Comparison of ENCODE assay signal across 8 mouse cellular contexts in the genomic region with DNA sequence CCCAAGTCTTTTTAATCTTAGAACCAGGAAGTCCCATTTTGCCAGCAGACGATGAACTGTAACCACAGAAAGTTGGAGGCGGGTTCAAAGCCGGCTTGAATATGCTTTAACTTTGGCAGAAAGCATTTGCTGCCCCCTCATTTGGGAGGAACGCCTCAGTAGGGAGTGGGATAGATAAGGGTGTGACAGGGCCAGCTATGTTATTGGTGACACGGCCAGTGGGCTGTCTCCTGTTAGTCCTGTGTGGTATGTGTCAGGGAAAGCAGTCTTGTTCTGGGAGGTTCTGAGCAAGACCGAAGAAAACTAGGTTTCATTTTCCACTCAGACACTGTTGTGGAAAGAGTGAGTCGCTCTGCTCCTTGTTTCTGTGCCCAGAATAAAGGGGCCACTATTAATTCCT.
A peak's percentile ranks its signal among the peaks of the same experiment; 100 is the strongest.
DNase-seq lines count a peak whose midpoint lies in the region; ATAC-seq and TF ChIP-seq lines count a peak whose summit lies in the region.
"Had no signal": no experiment of that assay in that cellular context is flagged by ENCODE, and none has a peak within 500 bp of the region (broad histone marks: within the 10 kb centered on the region; RNA-seq: fewer than 3 reads in every experiment).

No protein-coding gene starts in this region.

- peak overlapping the region; percentile 3; the same call in 1 of the 2 replicates for H3K27ac ChIP-seq in embryonic facial prominence, embryonic 14.5 days (replicated peaks; ENCODE audit: low read depth, low read length)
- H3K27ac ChIP-seq in stomach, postnatal 0 days (replicated peaks): 0 out of 2 replicates have a peak overlapping the region, but pooled peaks have one; percentile 19

- H3K4me3 ChIP-seq in embryonic facial prominence, embryonic 14.5 days (ENCODE audit: low read depth, low read length): no peak overlapping the region
- no peak overlapping the region for H3K4me3 ChIP-seq in stomach, postnatal 0 days (ENCODE audit: low read depth, low read length)

- no peak for TF ChIP-seq EP300 in stomach, postnatal 0 days (optimal IDR thresholded peaks at IDR 0.05)

- DNase-seq in right cerebral cortex, adult 18-20 months: peak; percentile 37
- no peak for DNase-seq in right cerebral cortex, postnatal 25 days
- peak; percentile 53 for DNase-seq in embryonic facial prominence, embryonic 14.5 days (ENCODE audit: low spot score)
- DNase-seq in heart, postnatal 25 days (ENCODE audit: low spot score): peak; percentile 28
- no peak for DNase-seq in stomach, postnatal 0 days (ENCODE audit: low spot score)
- DNase-seq in cerebellum, adult 18-20 months: no peak
- DNase-seq in cerebellum, postnatal 10 days: no peak

- peak overlapping the region; percentile 16 for H3K4me2 ChIP-seq in embryonic facial prominence, embryonic 14.5 days (ENCODE audit: low read depth, low read length)
- H3K4me2 ChIP-seq in stomach, postnatal 0 days (replicated peaks; ENCODE audit: low read depth): peak overlapping the region; percentile 38

- 43% methylated on average over 7 of the region's 7 CpGs for WGBS in embryonic facial prominence, embryonic 14.5 days
- WGBS in stomach, postnatal 0 days: 30% methylated on average over 7 of the region's 7 CpGs

- peaks cover 12% of the 10 kb centered on the region for H3K4me1 ChIP-seq in embryonic facial prominence, embryonic 14.5 days (ENCODE audit: control insufficient read depth, insufficient read depth, low read length)
- no peaks in the 10 kb centered on the region for H3K4me1 ChIP-seq in stomach, postnatal 0 days (replicated peaks; ENCODE audit: control insufficient read depth, insufficient read depth)

- H3K36me3 ChIP-seq in embryonic facial prominence, embryonic 14.5 days (ENCODE audit: control insufficient read depth, insufficient read depth, low read length): no peaks in the 10 kb centered on the region
- no peaks in the 10 kb centered on the region for H3K36me3 ChIP-seq in stomach, postnatal 0 days (ENCODE audit: control insufficient read depth, insufficient read depth, low read length)

- no peak for ATAC-seq in embryonic facial prominence, embryonic 14.5 days (ENCODE audit: low read depth)
- ATAC-seq in stomach, postnatal 0 days (ENCODE audit: low FRiP score, low TSS enrichment): no peak
- ATAC-seq: forebrain, embryonic 16.5 days had no signal

- no peaks in the 10 kb centered on the region for H3K9me3 ChIP-seq in embryonic facial prominence, embryonic 14.5 days (ENCODE audit: control insufficient read depth, low read length)
- no peaks in the 10 kb centered on the region for H3K9me3 ChIP-seq in stomach, postnatal 0 days (ENCODE audit: control insufficient read depth, low read length)

- intact Hi-C loops in heart, postnatal 25 days (cut with DNase I): loop anchor here (5.0 kb wide), 3 partner anchors 155 to 650 kb away; a partner anchor contains a TSS

- H3K9ac ChIP-seq in embryonic facial prominence, embryonic 14.5 days (ENCODE audit: low read depth, low read length): no peak overlapping the region
- peak overlapping the region; percentile 14; the same call in 1 of the 2 replicates for H3K9ac ChIP-seq in stomach, postnatal 0 days (ENCODE audit: low read length)

- no peaks in the 10 kb centered on the region for H3K27me3 ChIP-seq in embryonic facial prominence, embryonic 14.5 days (replicated peaks; ENCODE audit: control insufficient read depth, insufficient read depth, low read length)
- no peaks in the 10 kb centered on the region for H3K27me3 ChIP-seq in stomach, postnatal 0 days (ENCODE audit: control insufficient read depth, insufficient read depth, low read length)

- no peak for TF ChIP-seq CTCF in stomach, postnatal 0 days (IDR thresholded peaks at IDR 0.05; ENCODE audit: low read depth)

Comparison
In these comparisons a context has a peak if more than half of its experiments do, and no peak if none do; other contexts are left out.
1. DNase-seq: peak in right cerebral cortex, adult 18-20 months (single experiment), embryonic facial prominence, embryonic 14.5 days (single experiment) and heart, postnatal 25 days (single experiment); none in right cerebral cortex, postnatal 25 days (single experiment), stomach, postnatal 0 days (single experiment), cerebellum, adult 18-20 months (0 of 2) and cerebellum, postnatal 10 days (0 of 2).